Comparison of ENCODE assay signal across 8 mouse cellular contexts in the genomic region with DNA sequence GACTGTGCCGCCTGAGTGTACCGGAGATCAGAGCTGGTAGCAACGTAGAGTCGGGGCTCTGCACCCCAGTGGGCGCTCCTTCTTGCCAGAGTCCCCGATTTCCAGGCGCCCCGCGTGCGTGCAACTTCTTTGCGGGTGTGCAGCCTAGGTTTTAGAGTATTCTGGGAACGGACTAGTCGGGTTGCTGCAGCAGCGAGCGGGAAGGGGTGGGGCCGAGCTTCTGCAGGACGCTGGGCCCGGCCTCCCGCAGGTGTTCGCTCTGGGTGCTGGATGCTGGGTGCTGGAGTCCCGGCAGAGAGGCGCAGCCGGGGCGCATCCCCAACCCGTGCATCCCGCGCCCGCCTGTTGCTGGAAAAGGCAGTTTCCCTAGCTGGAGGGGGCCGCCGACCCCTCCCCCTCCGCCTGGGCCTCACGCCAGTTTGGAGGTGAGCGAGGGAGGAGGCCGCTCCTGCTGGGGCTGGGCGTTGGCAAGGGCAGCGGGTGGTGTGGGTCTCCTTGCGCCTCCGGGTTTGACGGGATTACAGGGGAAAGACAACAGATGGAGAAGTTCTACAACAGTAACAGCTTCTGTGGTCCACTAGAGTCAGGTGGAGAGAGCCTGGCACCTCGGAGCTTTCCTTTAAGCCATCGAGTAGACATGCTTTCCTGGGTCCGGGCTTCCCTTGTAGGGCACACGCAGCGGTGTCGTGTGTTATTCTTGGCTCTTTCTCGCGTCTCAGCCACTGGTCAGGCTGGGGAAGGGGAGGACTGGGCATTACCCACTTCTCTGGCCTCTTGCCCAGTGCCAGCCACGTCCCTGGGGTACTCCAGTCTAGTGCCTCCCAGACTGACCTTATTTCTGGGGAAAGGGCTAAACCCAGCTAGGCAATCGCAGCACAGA. TPM values are rescaled to one million over a fixed set of nuclear protein-coding genes. Genes with fewer than 3 reads are reported as not detected.
DNase-seq lines count a peak whose midpoint lies in the region; ATAC-seq and TF ChIP-seq lines count a peak whose summit lies in the region.

No protein-coding gene starts in this region.

- peaks cover 19% of the 10 kb centered on the region; the same call in 1 of the 2 replicates for H3K27me3 ChIP-seq in intestine, embryonic 14.5 days (replicated peaks; ENCODE audit: control insufficient read depth, insufficient read depth, low read length)
- peaks cover 74% of the 10 kb centered on the region for H3K27me3 ChIP-seq in liver, embryonic 15.5 days
- H3K27me3 ChIP-seq in neural tube, embryonic 15.5 days (replicated peaks) = peaks cover 64% of the 10 kb centered on the region

- H3K4me3 ChIP-seq in layer of hippocampus, adult 2 months = peak overlapping the region; percentile 54
- peak overlapping the region; percentile 60 for H3K4me3 ChIP-seq in intestine, embryonic 14.5 days (ENCODE audit: low read depth, low read length)
- peak overlapping the region; percentile 51 for H3K4me3 ChIP-seq in liver, embryonic 15.5 days (replicated peaks)
- H3K4me3 ChIP-seq in neural tube, embryonic 15.5 days (replicated peaks) = peak overlapping the region; percentile 46

- no peaks in the 10 kb centered on the region for H3K9me3 ChIP-seq in intestine, embryonic 14.5 days (ENCODE audit: control insufficient read depth, low read length)
- H3K9me3 ChIP-seq in liver, embryonic 15.5 days (replicated peaks) = no peaks in the 10 kb centered on the region
- no peaks in the 10 kb centered on the region for H3K9me3 ChIP-seq in neural tube, embryonic 15.5 days (replicated peaks)

- TF ChIP-seq CTCF in layer of hippocampus, adult 2 months (conservative IDR thresholded peaks at IDR 0.05) = no peak

- peaks cover 21% of the 10 kb centered on the region for H3K36me3 ChIP-seq in intestine, embryonic 14.5 days (ENCODE audit: control insufficient read depth, insufficient read depth, low read length)
- H3K36me3 ChIP-seq in liver, embryonic 15.5 days (replicated peaks) = no peaks in the 10 kb centered on the region
- no peaks in the 10 kb centered on the region for H3K36me3 ChIP-seq in neural tube, embryonic 15.5 days

- 3% methylated on average over 49 of the region's 49 CpGs for WGBS in intestine, embryonic 14.5 days
- WGBS in liver, embryonic 15.5 days (ENCODE audit: insufficient replicate concordance) = 4% methylated on average over 49 of the region's 49 CpGs
- 3% methylated on average over 48 of the region's 49 CpGs for WGBS in neural tube, embryonic 15.5 days

- peak overlapping the region; percentile 56 for H3K4me2 ChIP-seq in intestine, embryonic 14.5 days (ENCODE audit: low read length)
- peak overlapping the region; percentile 69 for H3K4me2 ChIP-seq in liver, embryonic 15.5 days
- H3K4me2 ChIP-seq in neural tube, embryonic 15.5 days = peak overlapping the region; percentile 83

- H3K9ac ChIP-seq in intestine, embryonic 14.5 days (ENCODE audit: low read length) = peak overlapping the region; percentile 62
- 0 out of 2 replicates have a peak overlapping the region, but pooled peaks have one; percentile 1 for H3K9ac ChIP-seq in liver, embryonic 15.5 days
- H3K9ac ChIP-seq in neural tube, embryonic 15.5 days (replicated peaks) = peak overlapping the region; percentile 54

- no peak for DNase-seq in layer of hippocampus, adult 2 months (ENCODE audit: low spot score in 2 of 2)
- no peak for DNase-seq in layer of hippocampus, postnatal 36 days
- DNase-seq in cerebellum, adult 11-12 months = peak; percentile 79
- DNase-seq in gastrocnemius, postnatal 25 days = peak; percentile 55
- peak; percentile 85 for DNase-seq in intestine, embryonic 14.5 days (ENCODE audit: low spot score)
- no peak for DNase-seq in left cerebral cortex, adult 18-20 months (ENCODE audit: low spot score in 2 of 2)

- peak overlapping the region; percentile 72 for H3K27ac ChIP-seq in layer of hippocampus, adult 2 months
- peak overlapping the region; percentile 75 for H3K27ac ChIP-seq in intestine, embryonic 14.5 days (ENCODE audit: low read depth)
- H3K27ac ChIP-seq in liver, embryonic 15.5 days (replicated peaks) = no peak overlapping the region
- peak overlapping the region; percentile 58 for H3K27ac ChIP-seq in neural tube, embryonic 15.5 days (replicated peaks)

- H3K4me1 ChIP-seq in intestine, embryonic 14.5 days (replicated peaks; ENCODE audit: control insufficient read depth, insufficient read depth, low read length) = peaks cover 45% of the 10 kb centered on the region
- peaks cover 24% of the 10 kb centered on the region for H3K4me1 ChIP-seq in liver, embryonic 15.5 days (replicated peaks)
- peaks cover 40% of the 10 kb centered on the region for H3K4me1 ChIP-seq in neural tube, embryonic 15.5 days

- peak; percentile 16; the same call in 1 of the 2 replicates for ATAC-seq in intestine, embryonic 14.5 days (replicated peaks; ENCODE audit: low FRiP score, low TSS enrichment, low read depth)
- ATAC-seq in liver, embryonic 15.5 days (ENCODE audit: insufficient read depth) = no peak
- ATAC-seq in neural tube, embryonic 15.5 days (ENCODE audit: low FRiP score) = 0 out of 2 replicates have a peak, but pooled peaks have one; percentile 45

RNA-seq across cellular contexts. Expression of gene Mcam, which starts 0.8 kb away (rescaled TPM):
- total RNA-seq in layer of hippocampus, adult 2 months (2021) = 10 to 100 TPM; 10.1 to 15.9 TPM
- total RNA-seq in layer of hippocampus, postnatal 36 days (2021) = 10 to 100 TPM; 15.6 to 18.8 TPM
- total RNA-seq in gastrocnemius, postnatal 25 days (2021) = 10 to 100 TPM; 31.2 to 32.4 TPM
- 47.9 and 49.7 TPM in 2 replicates for polyA plus RNA-seq in intestine, embryonic 14.5 days (2014; fragmentation: Nextera tagmentation; extraction: Ambion mirVana)
- 4.4 and 4.8 TPM in 2 replicates for polyA plus RNA-seq in liver, embryonic 15.5 days (2015; fragmentation: Nextera tagmentation; extraction: Ambion mirVana)
- 17.3 and 22.6 TPM in 2 replicates for polyA plus RNA-seq in neural tube, embryonic 15.5 days (2015; fragmentation: Nextera tagmentation; extraction: Ambion mirVana)
- 10 to 100 TPM in 1 of 2 experiments, 1 to 10 TPM in 1; 8.7 to 10.3 TPM for total RNA-seq in left cerebral cortex, adult 18-20 months (2021)

RNA-seq across cellular contexts. Expression of gene Rnf26, which starts 21.8 kb away (rescaled TPM):
- 10 to 100 TPM; 29.2 to 30.7 TPM for total RNA-seq in layer of hippocampus, adult 2 months (2021)
- total RNA-seq in layer of hippocampus, postnatal 36 days (2021) = 10 to 100 TPM; 28.4 to 28.6 TPM
- 1 to 10 TPM; 2.9 TPM for total RNA-seq in gastrocnemius, postnatal 25 days (2021)
- 70.2 and 75.7 TPM in 2 replicates for polyA plus RNA-seq in intestine, embryonic 14.5 days (2014; fragmentation: Nextera tagmentation; extraction: Ambion mirVana)
- 35.2 and 38.4 TPM in 2 replicates for polyA plus RNA-seq in liver, embryonic 15.5 days (2015; fragmentation: Nextera tagmentation; extraction: Ambion mirVana)
- 33.7 and 42.5 TPM in 2 replicates for polyA plus RNA-seq in neural tube, embryonic 15.5 days (2015; fragmentation: Nextera tagmentation; extraction: Ambion mirVana)
- total RNA-seq in left cerebral cortex, adult 18-20 months (2021) = 10 to 100 TPM; 28.7 to 31.9 TPM

RNA-seq across cellular contexts. Expression of gene Gm49380, which starts 21.8 kb away (rescaled TPM):
- under 1 TPM; 0.27 to 0.38 TPM for total RNA-seq in layer of hippocampus, adult 2 months (2021)
- under 1 TPM; 0.35 to 0.61 TPM for total RNA-seq in layer of hippocampus, postnatal 36 days (2021)
- total RNA-seq in gastrocnemius, postnatal 25 days (2021) = 1 to 10 TPM in 1 of 2 experiments, under 1 TPM in 1; 0.82 to 2.4 TPM
- polyA plus RNA-seq in intestine, embryonic 14.5 days (2014; fragmentation: Nextera tagmentation; extraction: Ambion mirVana) = 0.14 and 0.36 TPM in 2 replicates
- not detected in 2 replicates for polyA plus RNA-seq in liver, embryonic 15.5 days (2015; fragmentation: Nextera tagmentation; extraction: Ambion mirVana)
- polyA plus RNA-seq in neural tube, embryonic 15.5 days (2015; fragmentation: Nextera tagmentation; extraction: Ambion mirVana) = 0.15 and 0.58 TPM in 2 replicates
- under 1 TPM; 0.14 to 0.42 TPM for total RNA-seq in left cerebral cortex, adult 18-20 months (2021)

RNA-seq across cellular contexts. Expression of gene C1qtnf5, which starts 28.0 kb away (rescaled TPM):
- 10 to 100 TPM; 12.3 to 14.4 TPM for total RNA-seq in layer of hippocampus, adult 2 months (2021)
- total RNA-seq in layer of hippocampus, postnatal 36 days (2021) = 10 to 100 TPM; 17.0 to 17.6 TPM
- 10 to 100 TPM in 1 of 2 experiments, 1 to 10 TPM in 1; 8.0 to 13.6 TPM for total RNA-seq in gastrocnemius, postnatal 25 days (2021)
- 3.2 and 3.4 TPM in 2 replicates for polyA plus RNA-seq in intestine, embryonic 14.5 days (2014; fragmentation: Nextera tagmentation; extraction: Ambion mirVana)
- 0.29 and 0.53 TPM in 2 replicates for polyA plus RNA-seq in liver, embryonic 15.5 days (2015; fragmentation: Nextera tagmentation; extraction: Ambion mirVana)
- polyA plus RNA-seq in neural tube, embryonic 15.5 days (2015; fragmentation: Nextera tagmentation; extraction: Ambion mirVana) = 5.8 and 9.3 TPM in 2 replicates
- total RNA-seq in left cerebral cortex, adult 18-20 months (2021) = 10 to 100 TPM; 18.1 to 23.2 TPM

RNA-seq across cellular contexts. Expression of gene Mfrp, which starts 33.6 kb away (rescaled TPM):
- 1 to 10 TPM in 1 of 2 experiments, not detected in 1; 1.3 TPM for total RNA-seq in layer of hippocampus, adult 2 months (2021)
- 1 to 10 TPM in 1 of 2 experiments, under 1 TPM in 1; 0.17 to 2.5 TPM for total RNA-seq in layer of hippocampus, postnatal 36 days (2021)
- not detected for total RNA-seq in gastrocnemius, postnatal 25 days (2021)
- polyA plus RNA-seq in intestine, embryonic 14.5 days (2014; fragmentation: Nextera tagmentation; extraction: Ambion mirVana) = 0.18 TPM in 1 of 2 replicates, not detected in the other
- polyA plus RNA-seq in liver, embryonic 15.5 days (2015; fragmentation: Nextera tagmentation; extraction: Ambion mirVana) = 0.10 TPM in 1 of 2 replicates, not detected in the other
- 0.08 and 0.28 TPM in 2 replicates for polyA plus RNA-seq in neural tube, embryonic 15.5 days (2015; fragmentation: Nextera tagmentation; extraction: Ambion mirVana)
- total RNA-seq in left cerebral cortex, adult 18-20 months (2021) = under 1 TPM in 1 of 2 experiments, not detected in 1; 0.16 TPM

Comparison
In these comparisons a context has a peak if more than half of its experiments do, and no peak if none do; other contexts are left out.
1. DNase-seq: peak in cerebellum, adult 11-12 months (single experiment), gastrocnemius, postnatal 25 days (single experiment) and intestine, embryonic 14.5 days (single experiment); none in layer of hippocampus, adult 2 months (0 of 2), layer of hippocampus, postnatal 36 days (0 of 2) and left cerebral cortex, adult 18-20 months (0 of 2).
2. H3K9ac ChIP-seq: peak in every context shown above with its lines; median percentile 62 in intestine, embryonic 14.5 days; 54 in neural tube, embryonic 15.5 days; 1 in liver, embryonic 15.5 days.
3. RNA of gene Rnf26, which starts 21.8 kb away (total RNA-seq): 28.7 to 31.9 TPM in left cerebral cortex, adult 18-20 months, 29.2 to 30.7 TPM in layer of hippocampus, adult 2 months and 28.4 to 28.6 TPM in layer of hippocampus, postnatal 36 days; 2.9 TPM in gastrocnemius, postnatal 25 days; every median in the first group is over 4 times any median in the second.
4. Peak in every context shown above with its lines, with median percentiles within 50 percentile points of each other: H3K4me3 ChIP-seq and H3K4me2 ChIP-seq.